Mouse (Mus musculus) naive thymus-derived CD4-positive, alpha-beta T cell, adult 2 months (primary cell): ENCODE data around the gene Paf1.

Experiments used
- DNase-seq: peaks from one replicate; pipeline ENCODE4 v3.0.0-alpha.2; 2011; ENCODE audit warnings: low read depth

Gene Paf1

GRCm38 (mm10) chr7:28435660-28436259 lies 43.0 kb downstream of the Paf1 start:
- peak; percentile 47 for DNase-seq

GRCm38 (mm10) chr7:28436271-28436904 lies 43.6 kb downstream of the Paf1 start:
- peak; percentile 99 for DNase-seq

GRCm38 (mm10) chr7:28436932-28437570 lies 44.3 kb downstream of the Paf1 start, which contains the start of gene Gmfg:
Gene Gmfg, plus strand, starts transcription at chr7:28437447.
- peak; percentile 94 for DNase-seq

- no peak for DNase-seq
Observed at GRCm38 (mm10) chr7:28437964-28438363, 45.2 kb downstream of the Paf1 start.

GRCm38 (mm10) chr7:28438771-28439170 lies 46.0 kb downstream of the Paf1 start:
- no peak for DNase-seq

GRCm38 (mm10) chr7:28440739-28441138 lies 48.0 kb downstream of the Paf1 start:
- peak; percentile 91 for DNase-seq

GRCm38 (mm10) chr7:28441776-28442485 lies 49.2 kb downstream of the Paf1 start:
- peak; percentile 29 for DNase-seq

GRCm38 (mm10) chr7:28442688-28443087 lies 49.9 kb downstream of the Paf1 start:
- DNase-seq = peak; percentile 42

- peak; percentile 52 for DNase-seq
Observed at GRCm38 (mm10) chr7:28444344-28444974, 51.7 kb downstream of the Paf1 start.

GRCm38 (mm10) chr7:28446446-28446845 lies 53.7 kb downstream of the Paf1 start:
- DNase-seq = peak; percentile 86

GRCm38 (mm10) chr7:28447101-28447830 lies 54.5 kb downstream of the Paf1 start:
- DNase-seq = no peak

- no peak for DNase-seq
Observed at GRCm38 (mm10) chr7:28447865-28448820, 55.4 kb downstream of the Paf1 start.
